Mouse (Mus musculus) lung, postnatal 0 days (tissue): Measurements from ENCODE around the gene Asgr2.

Source experiments
- CTCF ChIP-seq: IDR thresholded peaks from 2 replicates; pipeline ENCODE4 v1.5.1; 2016; ENCODE audit warnings: antibody characterized with exemption, mild to moderate bottlenecking
- EP300 ChIP-seq: IDR thresholded peaks from 2 replicates; pipeline ENCODE4 v1.6.1; 2016; ENCODE audit warnings: antibody characterized with exemption, mild to moderate bottlenecking, control low read depth

- TF ChIP-seq CTCF (no peak), EP300 (no peak)
Measured at GRCm38 (mm10) chr11:70139171-70139570, 46.7 kb downstream of the Asgr2 start.
